Mouse (Mus musculus): ENCODE data around the gene Lrg1.

The Lrg1 gene

DNA sequence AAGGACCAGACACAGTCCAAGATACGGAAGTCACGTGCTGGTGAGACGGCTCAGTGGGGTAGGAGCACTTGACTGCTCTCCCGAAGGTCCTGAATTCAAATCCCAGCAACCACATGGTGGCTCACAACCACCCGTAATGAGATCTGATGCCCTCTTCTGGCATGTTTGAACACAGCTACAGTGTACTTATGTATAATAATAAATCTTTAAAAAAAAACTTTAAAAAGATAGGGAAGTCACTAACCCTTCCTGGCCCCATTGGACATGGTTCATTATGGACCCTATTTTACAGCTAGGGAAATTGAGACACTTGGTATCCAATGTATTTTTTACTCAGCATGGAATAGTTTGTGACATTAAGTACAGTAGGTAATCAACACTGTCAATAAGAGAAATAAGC, 44.3 kb downstream of the Lrg1 start:
- no peak for ATAC-seq (ENCODE audit: low TSS enrichment)

- peak; percentile 60 for ATAC-seq (ENCODE audit: low TSS enrichment)
Observed at GRCm38 (mm10) chr17:56074827-56075208, 47.0 kb downstream of the Lrg1 start, which contains the start of gene Ubxn6. Gene Ubxn6, minus strand, starts transcription at chr17:56075028.

DNA sequence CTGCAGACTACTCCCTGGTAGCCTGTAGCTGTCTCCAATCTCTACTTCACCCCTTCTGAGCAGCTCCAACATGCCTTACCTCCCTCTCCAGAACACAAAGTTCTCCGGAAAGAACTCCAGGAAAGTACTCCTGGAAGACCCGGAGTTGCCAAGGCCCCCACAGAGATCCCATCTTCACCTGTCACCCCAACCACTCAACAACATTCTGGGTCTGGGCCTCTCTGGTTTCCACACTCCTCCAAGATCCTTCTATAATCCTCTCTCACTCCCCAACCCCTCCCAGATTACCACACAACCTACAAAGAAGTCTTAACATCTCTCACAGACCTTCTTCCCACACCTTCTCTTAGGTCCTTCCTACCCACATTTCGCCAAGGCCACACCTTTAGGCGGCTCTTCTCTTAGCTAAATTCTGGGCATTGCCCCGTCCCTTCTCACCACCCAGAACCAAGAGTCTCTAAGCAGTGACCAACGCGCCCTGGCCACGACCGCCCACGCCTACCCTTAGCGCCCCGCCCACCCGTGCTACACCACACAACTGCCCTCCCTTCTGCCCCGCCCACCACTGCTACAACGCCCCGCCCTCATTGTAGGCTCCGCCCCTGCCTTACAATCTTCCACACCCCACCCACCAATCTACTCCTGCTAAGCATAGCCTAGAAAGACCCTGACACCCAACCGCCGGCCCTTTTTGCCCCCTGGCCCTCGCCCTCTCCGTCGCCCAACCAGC, 47.5 kb downstream of the Lrg1 start:
- peak; percentile 13; the same call in 1 of the 2 replicates for ATAC-seq (ENCODE audit: low TSS enrichment)

- ATAC-seq (ENCODE audit: low TSS enrichment), result no peak
Observed at GRCm38 (mm10) chr17:56072243-56072642, 49.6 kb downstream of the Lrg1 start.

DNA sequence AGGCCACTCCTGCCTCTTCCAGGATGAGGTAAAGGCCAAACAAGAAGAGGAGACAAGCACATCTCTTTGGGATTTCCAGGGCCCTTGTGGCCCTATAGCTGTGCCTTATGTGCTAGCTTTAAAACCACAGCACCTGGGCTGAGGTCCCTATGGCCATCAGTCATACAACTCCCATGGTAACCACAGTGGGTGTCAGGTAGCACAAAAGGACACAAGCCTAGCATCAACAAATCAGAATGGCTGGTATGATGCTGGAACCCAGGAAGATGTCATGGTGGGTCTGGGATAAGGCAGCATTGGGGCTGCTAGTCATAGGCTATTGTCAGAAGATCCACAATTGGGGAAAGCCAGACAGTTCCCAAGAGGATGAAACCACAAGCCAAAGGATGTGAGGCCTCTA, 50.7 kb downstream of the Lrg1 start:
- ATAC-seq (ENCODE audit: low TSS enrichment), result no peak

All from frontal cortex, adult (tissue).